Mouse (Mus musculus): Measurements from ENCODE around the gene Ms4a7.
"Not testable (repeated sequence)": the region's sequence is repeated elsewhere in the genome, so short reads cannot be mapped to it uniquely, and the experiment has no call there.

Ms4a7 gene

GRCm38 (mm10) chr19:11335932-11336331 is at the start of gene Ms4a7:
TSS of gene Ms4a7 (minus strand) at chr19:11336146.
- DNase-seq (ENCODE audit: low spot score in 2 of 2) = no peak

GRCm38 (mm10) chr19:11376399-11376798 is 40.5 kb upstream of the Ms4a7 start:
- DNase-seq (ENCODE audit: low spot score in 2 of 2) = no peak

GRCm38 (mm10) chr19:11375273-11375672 is 39.3 kb upstream of the Ms4a7 start, which contains the start of gene Ms4a4a:
TSS of gene Ms4a4a (plus strand) at chr19:11375523.
- DNase-seq (ENCODE audit: low spot score in 2 of 2) = no peak

GRCm38 (mm10) chr19:11371181-11371580 is 35.2 kb upstream of the Ms4a7 start:
- DNase-seq (ENCODE audit: low spot score in 2 of 2) = no peak

- DNase-seq (ENCODE audit: low spot score in 2 of 2) = no peak
Measured at GRCm38 (mm10) chr19:11368310-11368709, 32.4 kb upstream of the Ms4a7 start.

- no peak for DNase-seq (ENCODE audit: low spot score in 2 of 2)
Measured at GRCm38 (mm10) chr19:11362002-11362401, 26.1 kb upstream of the Ms4a7 start.

GRCm38 (mm10) chr19:11360106-11360505 is 24.2 kb upstream of the Ms4a7 start:
- DNase-seq (ENCODE audit: low spot score in 2 of 2) = no peak

GRCm38 (mm10) chr19:11355730-11356129 is 19.8 kb upstream of the Ms4a7 start:
- no peak for DNase-seq (ENCODE audit: low spot score in 2 of 2)

GRCm38 (mm10) chr19:11351878-11352277 is 15.9 kb upstream of the Ms4a7 start:
- no peak for DNase-seq (ENCODE audit: low spot score in 2 of 2)

- no peak for DNase-seq (ENCODE audit: low spot score in 2 of 2)
Measured at GRCm38 (mm10) chr19:11349698-11350481, 13.9 kb upstream of the Ms4a7 start.

- DNase-seq (ENCODE audit: low spot score in 2 of 2) = no peak
Measured at GRCm38 (mm10) chr19:11343992-11344391, 8.0 kb upstream of the Ms4a7 start.

- no peak for DNase-seq (ENCODE audit: low spot score in 2 of 2)
Measured at GRCm38 (mm10) chr19:11343147-11343546, 7.2 kb upstream of the Ms4a7 start.

GRCm38 (mm10) chr19:11321123-11321522 is 14.8 kb downstream of the Ms4a7 start:
- DNase-seq (ENCODE audit: low spot score in 2 of 2) = no peak

- DNase-seq (ENCODE audit: low spot score in 2 of 2) = no peak
Measured at GRCm38 (mm10) chr19:11316786-11317185, 19.2 kb downstream of the Ms4a7 start.

GRCm38 (mm10) chr19:11314354-11314753 is 21.6 kb downstream of the Ms4a7 start, which contains the start of gene Ms4a14:
TSS of gene Ms4a14 (minus strand) at chr19:11314454.
- no peak for DNase-seq (ENCODE audit: low spot score in 2 of 2)

- no peak for DNase-seq (ENCODE audit: low spot score in 2 of 2)
Measured at GRCm38 (mm10) chr19:11308888-11309287, 27.1 kb downstream of the Ms4a7 start.

- DNase-seq (ENCODE audit: low spot score in 2 of 2) = not testable (repeated sequence)
Measured at GRCm38 (mm10) chr19:11299529-11299928, 36.4 kb downstream of the Ms4a7 start.

GRCm38 (mm10) chr19:11298939-11299338 is 37.0 kb downstream of the Ms4a7 start:
- DNase-seq (ENCODE audit: low spot score in 2 of 2) = no peak

- DNase-seq (ENCODE audit: low spot score in 2 of 2) = not testable (repeated sequence)
Measured at GRCm38 (mm10) chr19:11293616-11294015, 42.3 kb downstream of the Ms4a7 start.

GRCm38 (mm10) chr19:11292990-11293389 is 43.0 kb downstream of the Ms4a7 start:
- no peak for DNase-seq (ENCODE audit: low spot score in 2 of 2)

GRCm38 (mm10) chr19:11283773-11284172 is 52.2 kb downstream of the Ms4a7 start, which contains the start of gene Ms4a5:
TSS of gene Ms4a5 (minus strand) at chr19:11283873.
- DNase-seq (ENCODE audit: low spot score in 2 of 2) = no peak

- no peak for DNase-seq (ENCODE audit: low spot score in 2 of 2)
Measured at GRCm38 (mm10) chr19:11280223-11280622, 55.7 kb downstream of the Ms4a7 start.

GRCm38 (mm10) chr19:11276431-11276830 is 59.5 kb downstream of the Ms4a7 start:
- DNase-seq (ENCODE audit: low spot score in 2 of 2) = no peak
